Mouse (Mus musculus) heart, embryonic 11.5 days (tissue): Measurements from ENCODE around the gene Fank1. TPM values are rescaled to one million over a fixed set of nuclear protein-coding genes. Genes with fewer than 3 reads are reported as not detected.
"Not testable (repeated sequence)": the region's sequence is repeated elsewhere in the genome, so short reads cannot be mapped to it uniquely, and the experiment has no call there.

Experiments
- ATAC-seq: fragments of 200-750 bp; cut with Nextera tagmentation; replicated peaks from 2 replicates; pipeline ENCODE4 v1.8.0; 2017; ENCODE audit warnings: moderate library complexity; ENCODE audit not compliant: insufficient number of reproducible peaks, low FRiP score, low TSS enrichment
- H3K27ac ChIP-seq: fragments of 300-500 bp; sonication (generic); 2 replicates; pipeline ENCODE4 v1.5.1; 2014; ENCODE audit warnings: mild to moderate bottlenecking, low read depth, low read length
- H3K27me3 ChIP-seq: fragments of 300-500 bp; sonication (generic); 2 replicates; pipeline ENCODE4 v1.6.1; 2014; ENCODE audit warnings: mild to moderate bottlenecking, low read length, mixed read lengths; ENCODE audit not compliant: control insufficient read depth, insufficient read depth
- H3K36me3 ChIP-seq: fragments of 300-500 bp; sonication (generic); 2 replicates; pipeline ENCODE4 v1.6.1; 2014; ENCODE audit warnings: mild to moderate bottlenecking, low read length, moderate library complexity, mixed read lengths; ENCODE audit not compliant: control insufficient read depth, insufficient read depth
- H3K4me1 ChIP-seq: fragments of 300-500 bp; sonication (generic); 2 replicates; pipeline ENCODE4 v1.6.1; 2014; ENCODE audit warnings: low read length; ENCODE audit not compliant: control insufficient read depth, insufficient read depth
- H3K4me2 ChIP-seq: fragments of 300-500 bp; sonication (generic); 2 replicates; pipeline ENCODE4 v1.6.1; 2014; ENCODE audit warnings: mild to moderate bottlenecking, moderate library complexity
- H3K4me3 ChIP-seq: fragments of 300-500 bp; sonication (generic); 2 replicates; pipeline ENCODE4 v1.5.1; 2014; ENCODE audit warnings: low read depth, low read length
- H3K9ac ChIP-seq: fragments of 300-500 bp; sonication (generic); 2 replicates; pipeline ENCODE4 v1.6.1; 2014; ENCODE audit warnings: mild to moderate bottlenecking, low read depth, low read length, moderate library complexity
- H3K9me3 ChIP-seq: fragments of 300-500 bp; sonication (generic); replicated peaks from 2 replicates; pipeline ENCODE4 v1.6.1; 2016; ENCODE audit warnings: low read length; ENCODE audit not compliant: control insufficient read depth
- WGBS: fragments of 180-500 bp; shearing (Covaris S2); extraction: QIAGEN DNeasy Blood & Tissue Kit; methylation state at CpG from one replicate; pipeline ENCODE4 v1.1.7; 2014; ENCODE audit not compliant: insufficient replicate concordance; 5-methylcytosine and 5-hydroxymethylcytosine counted together
- polyA plus RNA-seq: library from polyadenylated mRNA; unstranded; fragments of >200 nt; fragmentation: Nextera tagmentation; extraction: Ambion mirVana; gene quantifications from 2 replicates; pipeline ENCODE4 v1.2.1, GENCODE M21; 2014

Gene Fank1
- polyA plus RNA-seq, 1 experiment from 2014 or later, result 0.10 TPM

DNA sequence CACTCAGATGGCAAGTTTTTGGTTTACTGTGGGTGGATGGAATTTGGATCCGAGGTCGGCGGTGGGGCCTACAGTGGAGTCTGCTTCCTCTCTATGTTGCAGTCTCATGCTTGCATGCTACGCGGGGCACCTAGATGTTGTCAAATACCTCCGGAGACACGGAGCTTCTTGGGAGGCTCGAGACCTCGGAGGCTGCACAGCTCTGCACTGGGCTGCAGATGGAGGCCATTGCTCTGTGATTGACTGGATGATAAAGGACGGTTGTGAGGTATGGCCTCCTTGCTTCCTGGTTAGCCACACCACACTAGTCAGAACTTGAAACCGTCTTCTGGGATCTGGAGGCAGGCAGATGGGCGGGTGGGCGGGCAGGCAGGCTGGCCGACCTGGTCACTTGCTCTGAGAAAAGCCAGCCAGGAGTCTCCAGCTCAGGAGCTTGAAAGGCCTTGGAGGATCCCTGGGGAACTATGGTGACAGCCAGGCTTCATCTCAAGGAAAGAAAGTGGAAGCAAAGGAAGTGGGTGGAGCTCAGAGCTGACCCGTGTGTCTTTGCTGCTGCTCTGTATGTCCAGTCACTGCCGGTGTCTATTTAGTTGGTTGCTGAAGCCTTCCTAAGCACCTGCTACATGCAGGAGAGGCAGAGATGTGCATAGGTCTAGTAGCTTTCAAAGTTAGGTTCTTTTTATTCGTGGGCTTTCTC, 100.1 kb downstream of the Fank1 start:
- Histone ChIP-seq H3K4me1 (no peaks in the 10 kb centered on the region), H3K9me3 (no peaks in the 10 kb centered on the region), H3K9ac (no peak overlapping the region), H3K27ac (no peak overlapping the region), H3K36me3 (no peaks in the 10 kb centered on the region), H3K27me3 (no peaks in the 10 kb centered on the region), H3K4me2 (no peak overlapping the region), H3K4me3 (no peak overlapping the region)
- ATAC-seq, result no peak
- WGBS, result 67% methylated on average over 17 of the region's 17 CpGs

DNA sequence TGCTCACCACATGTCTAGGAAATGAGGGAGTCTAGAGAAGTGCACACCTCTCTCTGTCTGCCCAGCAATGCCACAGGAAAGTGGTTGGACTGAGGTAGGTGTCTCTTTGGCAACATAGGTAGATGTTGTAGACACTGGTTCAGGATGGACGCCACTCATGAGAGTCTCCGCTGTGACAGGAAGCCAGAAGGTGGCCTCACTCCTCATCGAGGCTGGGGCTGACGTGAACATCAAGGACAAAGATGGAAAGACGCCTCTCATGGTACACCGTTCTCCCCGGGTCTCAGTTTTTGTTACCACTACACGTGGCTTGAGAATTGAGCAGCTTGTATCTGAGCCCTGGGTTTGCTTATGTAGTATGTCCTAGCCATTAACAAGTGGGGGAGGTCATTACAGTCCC, 103.1 kb downstream of the Fank1 start:
- Histone ChIP-seq H3K9ac (no peak overlapping the region), H3K27me3 (no peaks in the 10 kb centered on the region), H3K36me3 (no peaks in the 10 kb centered on the region), H3K4me3 (no peak overlapping the region), H3K27ac (no peak overlapping the region), H3K4me1 (no peaks in the 10 kb centered on the region), H3K4me2 (no peak overlapping the region), H3K9me3 (no peaks in the 10 kb centered on the region)
- no peak for ATAC-seq
- WGBS, result 90% methylated on average over 8 of the region's 8 CpGs

DNA sequence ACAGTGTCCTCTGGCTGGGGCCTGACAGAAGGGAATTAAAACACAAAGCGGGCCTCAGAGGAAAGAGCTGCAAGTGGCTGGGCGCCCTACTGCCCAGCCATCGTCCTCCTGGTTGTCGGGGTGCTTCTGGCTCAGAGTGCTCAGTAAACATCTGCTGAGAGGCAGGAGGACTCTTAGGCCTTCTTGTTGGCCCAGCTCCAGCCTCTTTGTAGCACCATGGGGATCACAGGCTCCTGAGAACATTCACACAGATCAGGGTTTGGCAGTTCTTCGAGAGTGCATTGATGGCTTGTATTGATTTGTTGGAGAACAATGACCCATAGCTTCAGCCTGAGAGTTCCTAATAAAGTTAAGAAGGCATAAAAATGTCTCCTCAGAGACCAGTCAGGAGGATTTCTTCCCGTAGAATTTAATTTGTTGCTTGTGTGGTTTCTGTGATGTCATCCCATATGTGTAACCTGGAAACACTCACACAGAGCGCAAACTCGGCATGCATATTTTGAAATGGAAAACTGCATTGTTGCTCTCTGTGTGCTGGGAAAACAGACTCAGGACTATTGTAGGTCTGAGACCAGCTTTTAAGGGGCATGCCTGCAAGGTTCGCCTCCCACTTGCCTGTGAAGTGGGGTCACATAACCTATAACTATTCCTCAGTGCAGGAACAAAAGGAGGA, 108.2 kb downstream of the Fank1 start:
- H3K27ac ChIP-seq, H3K9ac ChIP-seq, H3K4me3 ChIP-seq, H3K4me1 ChIP-seq, H3K9me3 ChIP-seq, H3K4me2 ChIP-seq, H3K36me3 ChIP-seq, H3K27me3 ChIP-seq, ATAC-seq: not testable (repeated sequence)
- WGBS, result 87% methylated on average over 5 of the region's 9 CpGs

DNA sequence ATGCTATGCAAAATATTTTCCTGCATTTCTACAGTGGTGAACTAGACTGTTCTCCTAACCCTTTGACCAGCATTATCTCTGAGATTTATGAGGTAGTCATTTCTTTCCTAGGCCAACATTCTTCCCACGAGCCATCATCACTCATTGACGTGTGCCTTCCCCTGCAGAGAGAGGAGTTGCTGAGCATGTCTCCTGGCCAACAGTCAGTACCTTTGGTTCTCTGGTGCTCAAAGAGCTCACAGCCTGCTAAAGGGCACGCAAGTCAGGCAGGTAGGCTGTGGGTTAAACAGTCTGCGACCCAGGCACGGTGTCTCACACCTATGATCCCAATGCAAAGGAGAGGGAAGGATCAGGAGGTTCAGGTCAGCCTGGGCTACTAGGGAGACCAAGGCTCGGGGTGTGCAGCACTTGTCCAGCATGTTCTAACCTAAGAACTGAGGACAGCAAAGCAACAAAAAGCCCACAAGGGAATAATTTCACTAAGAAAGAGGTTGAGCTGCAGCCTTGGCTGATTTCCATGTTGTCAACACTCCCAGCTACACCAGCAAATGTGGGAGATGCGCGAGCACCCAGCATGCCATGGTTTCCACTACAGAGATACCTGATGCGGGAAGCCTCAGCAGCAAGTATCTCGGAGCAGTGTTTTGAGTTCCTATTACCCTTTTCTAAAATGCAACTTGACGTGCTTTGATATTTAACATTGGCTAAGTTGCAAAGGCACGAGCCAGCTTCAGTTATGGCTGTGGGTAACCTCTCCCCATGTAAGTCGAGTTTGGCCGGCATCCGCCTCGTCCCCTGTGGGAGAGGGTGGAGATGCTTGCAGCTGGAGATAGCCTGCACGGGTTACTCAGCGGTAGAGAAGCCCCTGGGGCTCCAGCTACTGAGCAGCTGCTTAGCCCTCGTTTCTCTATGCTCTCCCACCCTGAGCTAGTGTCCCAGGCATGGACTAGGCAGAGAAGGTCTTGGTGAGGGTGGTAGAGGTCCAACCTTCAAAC, 112.6 kb downstream of the Fank1 start:
- no peak for ATAC-seq
- no peak overlapping the region for H3K4me3 ChIP-seq
- WGBS, result 70% methylated on average over 19 of the region's 19 CpGs

DNA sequence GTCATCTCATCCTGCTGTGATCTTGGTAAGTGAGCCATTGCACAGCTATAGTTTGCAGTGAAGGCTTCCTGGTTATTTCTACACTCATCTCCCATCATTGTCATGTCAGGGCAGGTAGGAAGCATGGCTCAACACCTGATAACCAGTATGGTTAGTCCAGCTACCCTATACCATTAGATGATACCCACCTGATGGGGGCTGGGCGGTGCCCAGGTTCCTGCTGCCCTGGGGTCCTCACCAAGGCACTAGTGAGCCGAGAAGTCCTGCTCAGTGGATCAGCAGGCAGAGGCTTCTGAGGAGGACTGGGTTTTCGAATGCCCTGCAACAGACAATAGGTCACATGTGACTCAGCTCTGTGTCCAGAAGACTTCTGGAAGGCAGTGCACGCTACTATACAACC, 113.3 kb downstream of the Fank1 start:
- Histone ChIP-seq H3K9me3 (no peaks in the 10 kb centered on the region), H3K4me1 (no peaks in the 10 kb centered on the region), H3K36me3 (no peaks in the 10 kb centered on the region), H3K9ac (no peak overlapping the region), H3K27me3 (no peaks in the 10 kb centered on the region), H3K27ac (no peak overlapping the region), H3K4me3 (no peak overlapping the region), H3K4me2 (no peak overlapping the region)
- WGBS, result 80% methylated on average over 4 of the region's 4 CpGs
- ATAC-seq, result no peak

More for the DNA sequence above, 112.6 kb downstream of the Fank1 start:
- no peaks in the 10 kb centered on the region for H3K27me3 ChIP-seq
- no peaks in the 10 kb centered on the region for H3K36me3 ChIP-seq
- no peak overlapping the region for H3K9ac ChIP-seq
- H3K4me1 ChIP-seq, result no peaks in the 10 kb centered on the region
- H3K4me2 ChIP-seq, result no peak overlapping the region
- H3K27ac ChIP-seq, result no peak overlapping the region; the same call in 1 of the 2 replicates
- H3K9me3 ChIP-seq, result no peaks in the 10 kb centered on the region

DNA sequence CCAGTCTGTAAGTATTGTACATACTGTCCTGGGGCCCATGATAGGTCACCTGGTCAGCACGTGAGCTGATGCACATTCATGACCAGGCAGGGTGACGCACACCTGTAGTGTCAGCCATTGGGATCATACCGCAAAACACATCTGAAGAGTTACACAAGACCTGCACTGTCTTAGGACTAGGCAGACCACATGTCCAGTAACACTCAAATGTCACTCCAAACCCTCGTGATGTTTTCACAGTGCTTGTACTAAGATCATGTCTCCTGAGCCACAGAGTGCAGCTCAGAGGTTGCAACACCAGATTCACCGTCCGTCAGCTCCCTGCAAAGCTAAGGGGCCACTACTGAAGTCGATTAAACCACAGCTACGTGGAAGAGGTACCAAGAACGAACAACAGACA, 114.6 kb downstream of the Fank1 start:
- Histone ChIP-seq H3K4me3 (no peak overlapping the region), H3K27me3 (no peaks in the 10 kb centered on the region), H3K36me3 (no peaks in the 10 kb centered on the region), H3K27ac (no peak overlapping the region), H3K9ac (no peak overlapping the region), H3K9me3 (no peaks in the 10 kb centered on the region), H3K4me1 (no peaks in the 10 kb centered on the region), H3K4me2 (no peak overlapping the region)
- WGBS, result 72% methylated on average over 9 of the region's 9 CpGs
- no peak for ATAC-seq

DNA sequence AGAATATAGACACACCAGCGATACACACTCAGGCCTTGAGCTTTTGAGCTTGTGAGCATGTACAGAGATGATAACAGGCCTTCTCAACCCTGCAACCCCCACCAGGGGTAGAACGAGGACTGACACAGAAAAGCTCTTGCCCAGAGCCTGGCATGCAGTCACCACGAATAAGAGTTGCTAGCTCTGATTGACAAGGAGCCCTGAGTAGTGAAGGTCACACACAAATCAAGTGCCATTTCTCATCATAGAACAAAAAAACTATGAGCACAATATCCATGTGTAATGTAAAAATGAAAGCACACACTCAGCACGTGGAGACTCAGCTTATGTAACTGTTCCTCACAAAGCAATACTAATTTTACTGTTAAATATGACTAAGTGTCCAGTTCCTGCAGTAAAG, 115.1 kb downstream of the Fank1 start:
- Histone ChIP-seq H3K36me3 (no peaks in the 10 kb centered on the region), H3K4me1 (no peaks in the 10 kb centered on the region)
- 46% methylated on average over 4 of the region's 4 CpGs for WGBS

DNA sequence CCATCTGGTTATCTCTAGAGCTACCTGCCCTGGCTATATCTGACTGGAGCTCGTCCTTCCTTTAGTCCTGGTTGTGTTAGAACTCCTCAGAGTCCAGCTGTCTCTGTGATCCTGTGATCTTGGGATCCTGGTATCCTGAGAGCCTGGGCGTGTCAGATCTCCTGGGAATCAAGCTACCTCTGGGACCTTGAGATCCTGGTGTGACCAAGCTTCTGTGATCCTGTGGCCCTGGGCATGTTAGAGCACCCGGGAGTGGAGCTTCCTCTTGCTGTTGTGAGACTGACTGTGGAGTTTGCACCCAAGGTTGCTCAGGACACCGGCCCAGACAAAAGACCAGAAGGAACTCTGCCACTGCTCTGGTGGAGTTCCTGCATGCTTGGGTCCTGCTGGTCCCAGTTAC, 122.7 kb downstream of the Fank1 start:
- 63% methylated on average over 4 of the region's 4 CpGs for whole genome bisulfite sequencing
- no peak overlapping the region for H3K4me3 ChIP-seq

More for the DNA sequence above, 115.1 kb downstream of the Fank1 start:
- Histone ChIP-seq H3K27ac (no peak overlapping the region), H3K9ac (no peak overlapping the region), H3K27me3 (no peaks in the 10 kb centered on the region), H3K4me3 (no peak overlapping the region), H3K9me3 (no peaks in the 10 kb centered on the region), H3K4me2 (no peak overlapping the region)
- ATAC-seq, result no peak

More for the DNA sequence above, 122.7 kb downstream of the Fank1 start:
- Histone ChIP-seq H3K9ac (no peak overlapping the region), H3K4me2 (no peak overlapping the region), H3K9me3 (no peaks in the 10 kb centered on the region), H3K4me1 (peaks cover 6% of the 10 kb centered on the region; the same call in 1 of the 2 replicates), H3K36me3 (no peaks in the 10 kb centered on the region), H3K27ac (no peak overlapping the region), H3K27me3 (no peaks in the 10 kb centered on the region)
- ATAC-seq, result no peak
